Mouse (Mus musculus) cerebellum, adult 9-10 months (tissue): ENCODE data around the gene Specc1l.
"Not testable (repeated sequence)": the region's sequence is repeated elsewhere in the genome, so short reads cannot be mapped to it uniquely, and the experiment has no call there.

Source experiments
- DNase-seq: peaks from one replicate; pipeline ENCODE4 v3.0.0; 2022

Specc1l gene

DNA sequence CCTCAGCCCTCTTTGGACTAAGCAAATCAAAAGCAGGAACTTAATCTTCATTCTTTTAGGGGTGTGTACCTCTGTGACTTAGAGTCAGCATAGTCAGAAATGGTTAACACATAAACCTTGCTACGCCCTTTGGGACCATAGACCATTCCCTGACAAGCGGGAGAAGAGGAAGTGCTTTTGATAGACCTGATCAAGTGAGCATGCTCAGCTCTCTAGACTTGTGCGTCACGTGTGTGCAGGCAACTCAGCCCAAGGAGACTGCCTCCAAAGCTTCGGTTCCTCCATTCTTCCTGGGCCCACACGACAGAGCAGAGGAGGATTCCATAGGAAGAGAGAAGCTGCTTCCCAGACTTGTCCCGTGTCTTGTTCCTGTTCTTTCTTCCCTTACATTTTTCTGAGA lies 76.7 kb downstream of the Specc1l start:
- no peak for DNase-seq

DNA sequence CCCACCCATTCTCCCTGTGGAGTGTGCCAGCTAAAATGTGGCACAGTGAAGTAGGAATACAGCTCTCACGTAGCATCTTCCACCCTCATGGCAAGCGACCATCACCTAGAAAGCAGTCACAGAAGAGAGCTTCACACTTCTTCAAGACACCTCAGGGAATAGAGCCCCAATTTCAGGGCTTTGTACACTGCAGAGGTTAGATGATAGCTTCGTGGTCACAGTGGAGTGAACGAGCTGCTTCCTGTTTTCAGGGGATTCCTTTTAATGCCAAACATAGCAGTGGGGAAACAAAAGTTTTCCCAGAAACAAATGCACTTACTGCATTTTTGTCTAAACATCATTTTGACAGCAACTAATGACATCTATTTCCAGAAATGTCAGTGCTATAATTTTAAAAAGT lies 77.5 kb downstream of the Specc1l start:
- no peak for DNase-seq

DNA sequence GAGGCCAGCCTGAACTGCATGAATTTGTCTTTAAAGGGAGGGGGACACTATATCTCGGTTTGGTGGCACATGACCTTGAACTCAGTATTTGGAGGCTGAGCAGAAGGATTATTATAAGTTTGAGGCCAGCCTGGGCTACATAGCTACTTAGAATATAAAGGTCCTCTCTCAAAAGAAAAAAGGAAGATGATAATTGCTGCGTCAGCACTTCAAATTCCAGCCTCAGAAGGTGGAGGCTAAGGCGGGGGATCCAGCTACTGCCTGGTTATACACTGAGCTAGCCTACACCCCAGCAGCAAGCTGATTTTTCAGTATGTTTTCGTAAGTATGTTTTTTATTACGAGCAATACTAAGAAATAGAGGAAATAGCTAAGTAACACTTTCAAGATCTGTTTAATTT lies 78.8 kb downstream of the Specc1l start:
- no peak for DNase-seq

DNA sequence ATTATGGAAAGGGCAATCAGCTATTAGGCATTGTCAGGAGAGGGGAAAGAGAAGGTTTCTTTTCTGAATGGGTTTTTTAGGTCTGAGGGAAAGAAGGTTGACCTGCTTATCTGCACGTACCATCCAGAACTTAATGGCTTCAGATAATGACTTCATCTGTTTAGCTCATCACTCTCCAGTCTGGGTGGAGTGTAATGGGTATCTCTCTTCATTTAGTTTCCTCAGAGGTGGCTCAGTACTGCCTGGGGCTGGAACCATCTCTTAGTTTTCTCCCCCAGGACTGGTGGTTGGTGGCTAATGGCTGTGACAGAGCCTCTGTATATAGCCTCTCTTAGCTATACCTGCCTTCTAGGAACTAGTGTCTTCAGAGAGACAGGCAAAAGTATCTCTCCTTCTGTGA lies 79.5 kb downstream of the Specc1l start:
- no peak for DNase-seq

DNA sequence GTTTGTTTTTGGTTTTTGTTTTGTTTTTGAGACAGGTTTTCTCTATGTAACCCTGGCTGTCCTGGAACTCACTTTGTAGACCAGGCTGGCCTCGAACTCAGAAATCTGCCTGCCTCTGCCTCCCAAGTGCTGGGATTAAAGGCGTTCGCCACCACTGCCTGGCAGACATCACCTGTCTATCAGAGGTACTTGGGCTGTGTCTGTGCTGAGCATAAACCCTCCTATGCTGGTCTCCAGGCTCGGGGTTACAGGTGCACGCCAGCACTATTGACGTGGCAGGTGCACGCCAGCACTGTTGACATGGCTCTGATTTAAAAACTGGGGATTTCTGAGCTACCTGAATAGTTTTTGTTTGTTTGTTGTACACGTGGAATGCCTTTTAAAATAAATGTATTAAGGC lies 80.3 kb downstream of the Specc1l start:
- not testable (repeated sequence) for DNase-seq

DNA sequence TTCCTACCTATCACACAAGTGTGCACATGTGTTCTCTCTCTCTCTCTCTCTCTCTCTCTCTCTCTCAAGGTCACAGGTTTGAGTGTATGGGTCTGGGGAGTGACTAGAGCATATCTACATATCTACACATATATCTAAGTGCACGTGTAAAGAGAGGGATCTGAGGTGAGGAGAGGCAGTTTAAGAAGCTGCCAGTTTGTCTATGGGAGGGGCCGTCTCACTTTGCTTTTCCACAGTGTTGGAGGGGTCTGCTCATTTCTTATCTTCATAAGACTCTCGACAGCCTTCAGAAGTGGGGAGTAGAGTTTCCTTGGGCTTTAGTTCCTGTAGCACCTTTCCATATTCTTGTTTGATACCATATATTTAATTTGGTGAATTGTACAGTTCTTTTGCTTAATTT lies 81.4 kb downstream of the Specc1l start:
- no peak for DNase-seq

DNA sequence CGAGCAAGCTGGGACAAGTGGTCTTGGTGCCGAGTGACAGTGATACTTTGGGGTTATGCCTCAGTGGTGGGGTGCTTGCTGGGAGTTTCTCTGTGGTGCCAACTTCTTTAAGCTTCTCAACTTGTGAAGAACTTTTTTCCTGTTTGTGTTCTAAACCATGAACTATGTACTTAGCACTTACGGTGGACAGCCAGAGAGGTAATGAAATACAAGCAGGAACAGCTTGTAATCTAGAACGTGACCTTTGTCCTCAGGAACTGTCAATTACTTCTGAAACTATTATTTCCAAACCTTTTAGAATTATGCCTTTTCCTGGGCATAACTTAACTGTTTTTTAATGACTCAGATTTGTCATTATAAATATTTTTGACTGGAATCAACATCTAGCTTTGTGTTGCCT lies 82.5 kb downstream of the Specc1l start:
- DNase-seq = no peak

DNA sequence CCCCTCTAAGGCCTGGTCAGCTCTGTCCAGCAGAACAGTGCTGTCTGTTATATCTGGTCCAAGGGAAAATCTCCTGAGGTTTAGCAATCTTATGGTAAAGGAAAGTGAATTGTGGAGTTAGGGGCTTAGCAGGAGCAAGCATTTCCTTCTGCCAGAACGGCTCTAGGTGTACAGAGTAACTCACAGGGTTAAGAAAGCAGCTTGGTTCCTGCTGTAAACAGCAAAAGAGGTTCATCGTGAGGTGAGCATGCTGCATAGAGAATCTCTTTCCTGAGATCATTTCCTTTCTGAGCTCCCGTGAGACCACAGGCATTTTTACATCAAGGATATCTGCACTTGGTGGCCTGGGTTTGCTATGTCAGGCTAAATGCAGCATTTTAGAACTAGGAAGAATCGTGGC lies 83.1 kb downstream of the Specc1l start:
- no peak for DNase-seq

DNA sequence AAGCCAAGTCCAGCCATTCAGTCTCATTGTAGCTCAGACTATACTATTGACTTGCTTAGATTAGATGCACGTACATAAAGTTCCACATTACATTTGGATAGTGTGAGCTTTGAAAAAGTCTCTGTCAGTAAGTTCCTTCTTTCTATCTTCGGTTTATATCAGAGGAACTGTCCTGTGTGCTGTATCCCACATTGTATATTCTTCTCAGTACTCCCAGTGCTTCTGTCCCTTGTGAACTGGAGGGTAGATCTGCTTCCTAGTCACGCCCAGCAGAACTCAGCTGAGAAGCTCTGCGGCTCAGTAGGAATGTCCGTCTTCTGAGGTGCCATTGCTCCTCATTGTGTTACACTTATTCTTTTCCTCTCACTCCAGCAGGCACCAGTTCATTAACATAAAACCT lies 86.7 kb downstream of the Specc1l start:
- DNase-seq = no peak

DNA sequence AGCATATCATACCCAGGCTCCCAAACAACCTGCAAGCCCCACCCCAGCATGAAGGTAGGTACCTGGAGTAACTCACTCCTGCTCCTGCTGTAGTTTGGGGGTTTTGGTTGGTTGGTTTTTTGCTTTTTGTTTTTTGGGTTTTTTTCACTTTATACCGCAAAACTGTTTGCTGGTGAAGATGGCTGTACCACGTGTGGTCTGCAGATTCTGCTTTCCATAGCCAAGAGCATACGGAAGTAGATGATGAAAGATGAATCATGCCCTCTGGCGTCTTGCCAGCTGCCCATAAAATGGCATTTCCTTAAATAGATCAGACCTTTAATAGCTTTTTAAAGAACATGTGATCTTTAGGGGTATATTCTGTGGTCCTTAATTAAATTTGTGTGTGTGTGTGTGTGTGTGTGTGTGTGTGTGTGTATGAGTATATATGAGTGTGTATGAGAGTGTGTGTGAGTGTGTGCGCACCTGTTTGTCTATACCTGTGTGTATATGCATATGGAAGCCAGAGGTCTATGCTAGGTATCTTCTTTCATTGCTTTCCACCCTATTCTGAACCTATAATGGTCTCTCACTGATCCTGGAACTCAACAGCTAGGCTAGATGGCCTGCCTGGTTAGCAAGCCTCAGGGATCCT lies 88.0 kb downstream of the Specc1l start:
- peak; percentile 61 for DNase-seq

DNA sequence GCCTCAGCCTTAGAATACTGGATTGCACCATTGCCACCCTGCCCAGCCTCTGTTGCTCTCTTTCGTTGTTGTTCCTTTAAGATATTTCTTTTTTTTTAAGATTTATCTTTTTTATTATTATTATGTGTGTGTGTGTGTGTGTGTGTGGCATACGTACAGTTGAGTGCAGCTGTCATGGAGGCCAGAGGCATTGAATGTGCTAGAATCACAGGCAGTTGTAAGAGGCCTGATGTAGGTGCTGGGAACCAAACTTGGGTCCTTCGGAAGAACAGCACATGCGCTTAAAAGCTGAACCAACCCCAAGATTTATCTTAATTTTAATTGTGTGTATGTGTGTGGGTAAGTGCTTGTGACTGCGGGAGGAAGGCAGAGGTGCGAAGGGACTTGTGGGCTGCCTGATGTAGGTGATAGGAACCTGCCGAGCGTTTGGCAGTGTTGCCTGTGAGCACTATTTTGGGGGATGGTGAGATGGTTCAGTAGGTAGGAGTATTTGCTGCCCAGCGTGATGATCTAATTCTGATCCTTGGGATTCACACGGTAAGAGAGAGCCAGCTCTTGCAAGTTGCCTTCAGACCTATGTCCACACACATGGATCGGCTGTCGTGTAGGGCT lies 89.4 kb downstream of the Specc1l start:
- DNase-seq = no peak

DNA sequence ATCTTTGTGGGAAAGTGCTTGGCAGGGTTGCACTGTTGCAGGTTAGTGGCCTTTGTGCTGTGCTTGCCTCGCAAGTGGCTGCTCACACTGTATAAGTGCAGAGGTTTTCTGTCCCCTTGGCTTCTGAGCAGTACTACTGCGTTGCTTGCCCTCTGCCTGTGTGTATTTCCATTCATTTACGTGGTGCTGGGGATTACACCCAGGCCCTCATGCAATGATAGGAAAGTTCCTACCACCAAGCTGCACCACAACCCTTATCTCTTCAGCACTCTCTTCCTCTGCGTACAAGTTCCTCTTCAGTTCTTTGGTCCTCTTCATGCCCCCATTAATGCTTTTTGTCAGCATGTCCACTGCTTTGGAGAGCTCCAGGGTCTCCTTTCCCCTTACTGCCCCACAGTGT lies 90.1 kb downstream of the Specc1l start:
- no peak for DNase-seq

DNA sequence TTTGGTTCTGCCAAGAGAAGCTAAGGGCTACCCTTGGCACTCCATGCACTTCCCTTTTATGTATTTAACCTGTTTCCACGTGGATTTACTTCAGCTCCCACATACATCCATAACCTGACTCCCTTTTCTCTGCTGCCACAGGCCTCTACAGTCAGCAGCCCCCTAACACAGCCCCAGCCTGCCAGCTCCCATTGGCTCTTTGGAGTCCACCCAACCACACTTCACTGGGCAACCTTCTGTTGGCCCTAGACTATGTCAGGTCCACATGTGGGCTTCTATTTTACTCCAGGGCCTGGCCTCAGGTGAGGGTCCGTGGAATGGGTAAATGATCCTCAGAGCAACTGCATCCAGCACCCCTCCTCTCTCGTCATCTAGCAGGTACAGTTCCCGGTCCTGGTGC lies 90.7 kb downstream of the Specc1l start:
- no peak for DNase-seq

DNA sequence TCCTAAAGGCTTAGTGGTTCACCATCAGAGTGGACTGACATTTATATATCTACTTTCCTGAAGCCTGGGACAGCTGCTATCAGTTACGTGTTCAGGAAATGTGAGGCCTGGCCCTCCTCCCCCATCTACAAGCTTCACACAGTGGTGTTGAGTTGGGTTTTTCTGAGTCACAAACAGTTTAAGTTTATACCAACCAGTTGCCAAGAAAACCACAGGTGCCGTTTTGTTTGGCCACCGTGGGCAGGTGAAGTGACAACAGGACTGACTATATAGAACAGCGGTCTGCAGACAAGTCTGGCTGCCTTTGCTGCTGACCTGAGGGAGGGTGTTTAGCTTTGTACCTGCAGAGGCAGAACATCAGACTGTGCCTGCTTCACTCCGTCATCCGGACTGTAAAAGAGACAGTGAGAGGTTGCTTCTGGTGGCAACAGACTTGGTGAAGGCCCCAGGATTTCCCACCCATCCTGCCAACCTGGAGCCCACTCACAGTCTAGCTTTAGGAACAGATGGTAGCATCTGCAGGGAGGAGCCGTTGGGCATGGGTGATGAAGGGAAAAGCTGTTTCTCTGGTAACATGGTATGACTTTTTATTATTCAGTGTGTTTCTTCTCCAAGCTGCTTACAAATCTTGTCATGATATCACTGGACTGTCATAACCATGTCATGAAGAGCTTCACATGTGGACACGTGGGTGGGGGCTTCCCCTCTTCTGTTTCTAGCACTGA lies 91.6 kb downstream of the Specc1l start:
- peak; percentile 58 for DNase-seq

DNA sequence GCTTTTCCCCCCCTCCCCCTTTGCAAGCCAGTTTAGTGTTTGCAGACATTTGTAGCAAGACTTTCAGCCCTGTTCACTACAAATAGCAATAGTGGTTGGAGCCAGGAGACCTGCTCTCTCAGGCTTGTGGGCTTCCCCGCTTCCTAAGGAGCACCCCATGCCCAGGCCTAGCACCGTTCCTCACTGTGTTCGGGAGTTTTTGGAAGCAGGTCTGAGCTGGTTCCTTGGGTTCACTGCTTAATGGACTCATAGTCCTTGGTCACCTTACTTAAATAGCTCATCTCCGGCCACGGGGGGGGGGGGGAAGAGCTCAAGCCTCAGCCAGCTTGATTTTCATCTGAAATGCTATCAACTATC lies 92.2 kb downstream of the Specc1l start:
- no peak for DNase-seq

DNA sequence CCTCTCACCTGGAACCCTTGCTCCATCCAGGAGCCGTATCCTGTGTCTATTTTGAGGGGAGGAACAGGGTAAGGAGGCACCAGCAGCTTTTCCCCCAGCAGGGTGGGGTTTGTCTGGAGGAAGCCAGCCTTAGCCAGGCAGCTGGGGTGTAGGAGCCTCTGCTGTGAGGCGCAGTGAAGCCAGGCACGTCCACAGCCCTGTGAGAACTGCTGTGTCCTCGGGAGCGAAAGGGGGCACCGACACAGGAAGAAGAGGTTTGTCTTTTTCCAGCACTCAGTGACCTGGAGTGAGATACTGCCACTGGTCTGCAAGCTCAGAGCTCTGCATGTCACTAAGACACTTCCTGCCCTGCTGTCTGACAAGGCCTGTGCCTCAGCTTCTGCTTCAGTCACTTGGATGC lies 92.5 kb downstream of the Specc1l start:
- peak; percentile 18 for DNase-seq

DNA sequence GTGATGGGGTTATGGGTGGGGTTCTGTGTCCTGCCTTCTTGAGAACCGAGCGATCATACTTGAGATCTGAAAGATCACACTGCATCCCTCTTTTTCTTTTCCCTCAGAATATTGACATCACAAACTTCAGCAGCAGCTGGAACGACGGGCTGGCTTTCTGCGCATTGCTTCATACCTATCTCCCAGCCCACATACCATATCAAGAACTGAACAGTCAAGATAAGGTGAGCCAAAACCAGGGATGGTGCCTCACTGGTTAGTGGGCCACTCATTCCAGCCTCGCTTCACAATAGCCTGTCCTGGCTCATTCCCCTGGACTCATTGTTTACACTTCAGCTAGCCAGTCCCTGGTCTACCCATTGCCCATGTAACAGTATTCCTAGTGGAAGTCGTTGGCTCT lies 95.3 kb downstream of the Specc1l start:
- no peak for DNase-seq

DNA sequence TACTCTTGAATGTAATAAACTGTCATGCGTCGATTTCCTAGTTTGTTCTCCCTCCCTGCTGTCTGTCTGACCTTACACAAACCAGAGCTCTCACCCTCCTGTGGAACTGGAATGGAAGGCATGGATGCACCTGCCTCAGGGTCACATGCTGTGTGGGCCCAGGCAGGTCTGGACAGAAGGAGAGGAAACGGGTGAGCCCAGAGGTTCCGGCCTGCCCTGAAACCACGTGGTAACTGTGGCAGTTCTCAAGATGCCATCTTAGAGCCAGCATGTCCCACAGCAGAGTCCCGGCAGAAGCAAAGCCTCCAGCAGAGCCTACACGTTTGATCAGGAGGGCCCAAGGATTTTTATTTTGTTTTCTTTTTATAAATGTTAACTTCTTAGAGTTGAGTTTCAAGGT lies 100.5 kb downstream of the Specc1l start:
- DNase-seq = no peak

DNA sequence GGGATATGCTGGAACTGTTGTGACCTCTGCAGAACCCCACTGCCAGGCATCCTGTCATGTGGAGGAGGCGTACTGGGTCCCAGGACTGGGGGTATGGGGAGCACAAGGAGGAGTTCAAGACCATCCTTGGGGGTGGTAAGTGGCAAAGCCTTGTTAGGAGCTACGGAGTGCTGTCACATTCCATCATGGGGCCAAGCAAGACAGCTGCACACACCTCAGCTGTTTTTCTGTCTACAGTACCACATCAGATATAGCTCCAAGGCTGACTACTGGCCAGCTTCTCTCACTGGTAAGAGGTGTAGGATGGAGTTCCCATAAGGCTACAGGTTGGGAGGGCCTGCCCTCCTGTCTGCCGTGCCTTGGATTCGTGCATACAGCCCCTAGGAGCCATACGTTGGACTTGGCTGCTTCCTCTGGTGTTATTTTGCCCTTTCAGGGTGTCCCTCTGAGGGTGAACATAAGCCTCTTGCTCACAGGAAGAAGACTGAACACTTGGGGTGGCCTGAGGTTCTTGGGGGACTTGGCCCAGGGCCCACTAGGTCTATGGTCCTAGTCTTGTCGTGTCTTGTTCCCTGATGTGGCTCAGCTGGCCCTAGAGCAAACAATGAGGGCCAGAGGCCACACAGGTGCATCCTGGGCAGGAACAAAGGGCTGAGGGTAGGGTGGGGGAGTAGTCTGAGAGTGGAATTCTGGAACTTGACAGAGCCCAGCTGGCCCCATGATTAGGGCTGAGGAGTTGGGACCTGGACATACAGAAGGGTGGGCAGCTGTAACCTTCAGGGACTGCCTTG lies 102.5 kb downstream of the Specc1l start:
- DNase-seq = no peak

DNA sequence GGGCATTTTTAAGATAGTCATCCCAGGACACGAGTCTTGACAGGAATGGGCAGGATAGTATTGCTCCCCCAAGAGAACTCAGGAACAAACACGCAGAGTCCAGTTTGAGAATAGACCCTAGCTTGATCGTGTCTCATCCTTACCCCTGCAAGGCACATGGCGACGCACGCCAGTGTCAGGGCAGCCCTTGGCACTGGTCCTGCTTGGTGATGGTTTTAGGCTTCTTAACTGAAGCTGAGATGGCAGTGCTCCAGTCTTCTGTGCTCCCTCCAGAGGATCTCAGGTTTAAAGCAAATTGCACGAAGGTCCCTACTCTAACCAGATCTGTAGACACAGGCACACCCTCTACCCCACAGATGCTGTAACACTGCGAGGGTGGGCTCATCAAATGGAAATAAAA lies 103.9 kb downstream of the Specc1l start:
- DNase-seq = no peak

DNA sequence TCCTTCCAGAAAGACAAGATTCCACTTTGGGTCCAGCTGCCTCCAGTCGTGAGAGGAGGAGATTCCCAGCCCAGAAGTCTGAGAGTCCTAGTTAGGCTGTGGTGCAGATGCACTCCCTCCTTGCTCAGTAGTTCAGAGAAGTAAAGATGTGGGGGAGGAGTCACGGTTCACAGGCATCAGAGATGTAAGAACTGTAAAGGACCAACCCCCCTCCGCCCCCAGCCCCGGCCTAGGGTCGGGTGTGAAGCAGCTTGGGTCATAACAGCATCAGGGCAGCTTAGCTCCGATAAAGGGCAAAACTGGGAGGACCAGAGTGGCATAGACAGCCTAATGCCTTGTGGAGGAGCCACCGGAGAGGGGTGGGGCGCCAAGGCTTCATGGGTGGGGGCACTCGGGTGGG lies 104.6 kb downstream of the Specc1l start:
- DNase-seq = no peak

DNA sequence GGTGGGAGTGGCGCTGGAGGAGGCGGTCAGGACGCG lies 104.8 kb downstream of the Specc1l start, which contains the start of gene Adora2a:
Adora2a (plus strand) TSS at position 6 of the 36 bp plus-strand sequence.
- DNase-seq = no peak

DNA sequence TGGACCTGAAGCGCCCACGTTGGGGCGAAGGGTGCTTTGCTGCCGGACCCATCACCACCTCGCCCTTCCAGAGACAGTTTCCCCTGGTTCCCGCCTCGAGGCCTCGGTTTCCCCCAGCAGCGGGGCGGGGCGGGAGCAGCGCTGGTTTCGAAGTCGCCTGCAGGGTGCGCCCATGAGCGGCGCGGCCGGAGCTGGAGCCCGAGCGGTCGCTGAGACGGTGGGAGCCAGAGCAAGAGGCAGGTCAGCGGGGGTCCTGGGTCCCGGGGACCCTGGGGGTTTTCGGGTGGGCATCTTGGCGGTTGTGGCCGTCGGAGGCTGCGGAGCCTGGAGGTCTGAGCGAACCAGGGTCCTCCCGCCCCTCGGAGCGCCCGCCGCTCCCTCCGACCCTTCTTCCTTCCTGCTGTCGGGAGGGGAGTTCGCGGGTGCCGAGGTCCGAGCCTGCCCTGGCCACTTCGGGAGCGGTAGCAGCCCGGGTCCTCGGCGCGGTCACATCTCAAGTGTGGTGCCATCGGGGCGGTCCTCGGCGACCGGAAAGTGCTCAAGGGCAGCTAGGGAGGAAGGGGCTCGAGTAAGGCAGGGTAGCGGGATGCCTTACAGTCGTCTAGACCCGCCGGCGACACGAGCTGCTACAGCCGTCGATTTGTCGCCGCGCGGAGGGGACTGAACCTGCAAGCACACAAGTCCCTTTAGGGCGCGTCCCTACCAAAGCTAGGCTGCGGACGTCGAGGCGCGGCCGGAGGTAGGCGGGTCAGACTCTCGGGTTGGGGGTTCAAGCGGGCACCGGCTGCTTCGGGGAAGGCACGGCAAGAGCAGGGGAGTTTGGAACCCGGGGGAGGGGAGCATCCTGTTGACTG lies 105.3 kb downstream of the Specc1l start:
- no peak for DNase-seq

DNA sequence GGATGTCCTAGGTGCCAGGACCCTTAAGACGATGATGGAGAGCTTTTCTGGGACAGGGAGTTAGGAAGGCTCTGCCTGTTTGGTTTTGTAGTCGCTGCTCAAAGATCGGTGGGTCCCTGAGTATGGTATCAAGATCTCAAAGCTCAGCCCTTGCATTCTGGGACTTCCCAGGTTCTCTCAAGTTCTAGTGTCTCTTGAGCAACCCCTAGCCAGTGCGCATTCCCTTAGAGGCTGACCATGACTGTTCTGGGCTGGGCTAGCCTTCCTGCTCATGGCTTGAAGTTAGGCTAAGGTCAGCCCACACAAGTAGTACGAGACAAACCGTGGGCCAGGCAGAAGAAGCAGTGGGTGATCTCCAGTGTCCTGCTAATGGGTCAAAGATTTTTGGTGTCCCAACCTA lies 106.3 kb downstream of the Specc1l start:
- DNase-seq = no peak
